Mouse (Mus musculus) cerebellum, adult (tissue): ENCODE measurements around the gene Actrt3.
"Not testable (repeated sequence)": the region's sequence is repeated elsewhere in the genome, so short reads cannot be mapped to it uniquely, and the experiment has no call there.

Experiments
- ATAC-seq: cut with Nextera tagmentation; 2 replicates; pipeline ENCODE4 v1.9.2; 2017; ENCODE audit warnings: mild to moderate bottlenecking, moderate library complexity, mixed read lengths; ENCODE audit not compliant: insufficient number of reproducible peaks, low FRiP score, low TSS enrichment

Gene Actrt3

DNA sequence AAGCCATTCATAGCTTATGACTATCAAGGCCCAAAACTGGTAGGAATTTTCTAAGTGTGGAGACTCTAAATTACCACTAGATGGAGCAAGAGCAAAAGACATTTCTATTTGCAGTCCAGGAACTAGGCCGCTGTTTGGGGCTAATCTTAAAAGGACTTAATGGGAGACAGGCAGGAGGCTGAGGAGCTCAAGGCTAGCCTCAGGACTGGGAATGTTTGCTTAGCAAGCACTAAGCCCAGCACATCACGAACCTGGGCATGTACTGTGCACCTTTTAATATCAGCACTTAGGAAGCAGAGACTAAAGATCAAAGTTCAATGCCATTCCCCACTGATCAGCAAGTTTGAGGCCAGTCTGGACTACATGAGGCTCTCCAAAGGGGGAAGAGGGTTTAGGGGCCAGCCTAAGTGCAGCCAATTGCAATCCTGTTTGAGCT, 7.3 kb downstream of the Actrt3 start:
- ATAC-seq, result peak; percentile 69

DNA sequence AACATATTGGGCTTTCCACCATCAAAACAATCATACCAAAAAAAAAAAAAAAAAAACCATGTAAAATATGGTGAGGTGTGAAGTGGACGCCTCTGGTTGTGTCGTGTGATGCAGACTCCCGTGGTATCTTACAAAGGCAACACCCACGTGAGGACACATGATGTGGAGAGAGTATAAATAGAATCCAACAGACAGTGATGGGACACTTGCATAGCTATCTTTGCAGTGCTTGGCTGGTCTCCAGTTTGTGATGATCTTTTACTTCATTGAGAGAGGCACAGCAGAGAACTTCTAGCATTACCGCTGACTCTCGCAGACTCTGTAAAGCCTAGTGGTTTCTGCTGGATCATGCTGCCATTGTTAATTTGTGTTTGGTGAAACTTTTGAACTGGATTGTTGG, 10.9 kb downstream of the Actrt3 start:
- ATAC-seq, result no peak

DNA sequence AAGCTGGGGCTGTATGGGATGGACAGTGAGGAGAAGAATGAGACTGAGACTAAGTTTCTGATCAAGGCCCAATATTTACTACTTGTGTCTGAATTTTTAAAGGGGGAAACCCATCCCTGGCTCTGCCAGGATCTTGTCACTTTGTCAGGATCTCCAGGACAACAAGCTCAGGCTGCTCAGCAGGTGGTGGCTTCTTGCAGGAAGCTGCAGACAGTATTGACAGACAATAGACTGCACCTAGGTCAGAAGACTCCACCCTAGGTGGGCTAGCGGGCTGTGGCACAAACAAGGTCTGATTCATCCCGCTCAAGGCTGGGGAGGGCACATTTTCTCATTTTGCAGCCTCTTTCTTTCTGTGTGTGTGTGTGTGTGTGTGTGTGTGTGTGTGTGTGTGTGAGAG, 26.2 kb downstream of the Actrt3 start:
- no peak for ATAC-seq

DNA sequence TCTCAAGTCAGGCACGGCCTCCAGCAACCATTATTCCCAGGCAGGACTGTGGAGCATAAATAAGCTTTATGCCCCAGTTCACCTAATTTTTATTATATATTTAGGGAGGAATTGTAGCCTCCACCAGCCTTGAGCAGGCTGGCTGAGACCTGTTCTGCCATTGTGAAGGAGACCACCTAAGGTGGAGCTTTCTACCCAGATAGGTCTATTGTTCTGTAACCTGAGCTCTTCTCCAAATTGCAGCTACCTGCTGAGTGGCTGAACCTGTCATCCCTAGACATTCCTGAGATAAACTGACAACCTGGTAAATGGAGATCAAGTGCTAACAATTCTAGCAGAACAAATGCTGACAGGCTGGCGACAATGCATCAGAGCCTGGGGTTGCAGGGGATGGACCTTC, 33.4 kb downstream of the Actrt3 start:
- not testable (repeated sequence) for ATAC-seq

DNA sequence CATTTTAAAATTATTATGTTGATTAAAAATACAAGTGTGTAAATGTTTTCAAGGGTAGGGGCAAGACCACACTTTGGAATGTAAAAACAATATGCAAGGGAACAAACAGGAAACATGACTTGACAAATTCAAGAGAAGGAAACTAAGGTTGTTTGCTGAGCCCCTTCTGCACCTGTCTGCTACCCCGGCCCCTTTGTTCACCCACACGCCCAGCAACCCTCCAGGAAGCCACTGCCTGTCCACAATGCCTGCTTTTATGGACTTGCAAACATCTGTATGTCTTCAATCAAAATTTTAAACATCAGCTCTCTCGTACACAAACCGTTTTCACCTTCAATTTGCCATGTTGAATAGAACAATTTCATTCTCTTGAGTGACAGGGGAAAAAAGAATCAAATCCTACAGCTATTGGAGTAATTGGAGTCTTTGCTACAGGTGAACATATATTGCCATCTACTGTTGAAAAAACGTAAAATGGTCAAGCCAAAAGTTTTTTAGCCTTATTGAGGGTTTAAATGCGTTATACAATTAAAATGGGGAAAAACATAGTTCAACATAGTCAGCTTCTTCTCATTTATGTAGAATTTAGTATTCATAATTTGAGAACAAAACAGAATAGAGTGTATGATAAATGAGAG, 38.9 kb downstream of the Actrt3 start:
- ATAC-seq, result no peak

DNA sequence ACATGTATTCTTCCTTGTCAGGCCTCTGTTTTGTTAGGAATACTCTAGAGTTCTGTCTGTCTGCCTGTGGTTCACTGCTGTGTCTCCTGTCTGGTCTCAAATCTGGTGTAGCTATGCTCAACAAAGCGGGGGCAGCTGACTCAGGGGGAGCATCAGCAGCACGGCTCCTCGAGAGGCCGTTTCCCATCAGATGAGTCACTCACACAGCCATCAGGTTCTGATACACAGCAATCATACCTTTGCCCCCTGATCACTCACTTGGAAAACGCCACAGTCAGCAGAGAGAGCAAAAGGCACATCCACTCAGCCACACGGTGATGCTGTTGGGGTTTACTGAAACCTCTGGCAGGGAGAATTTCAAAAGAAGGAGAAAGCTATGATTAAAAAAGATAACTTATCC, 46.0 kb downstream of the Actrt3 start:
- no peak for ATAC-seq

DNA sequence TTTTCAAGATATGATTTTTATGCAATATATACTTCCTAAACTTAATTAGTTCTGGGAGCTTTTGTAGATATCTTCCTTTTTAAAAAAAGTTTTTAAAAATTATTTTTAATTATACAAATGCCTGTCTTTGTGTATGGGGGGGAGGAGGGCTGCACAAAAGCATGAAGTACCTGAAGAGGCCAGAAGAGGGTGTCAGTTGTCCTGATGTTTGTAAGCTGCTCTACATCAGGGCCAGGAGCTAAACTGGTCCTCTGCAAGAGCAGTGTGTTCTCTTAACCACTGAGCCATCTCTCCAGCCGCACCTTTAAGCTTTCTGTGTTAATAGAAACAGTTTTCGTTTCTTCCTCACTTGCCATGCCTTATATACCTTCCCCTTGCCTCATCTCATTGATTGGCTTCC, 49.5 kb downstream of the Actrt3 start:
- no peak for ATAC-seq

DNA sequence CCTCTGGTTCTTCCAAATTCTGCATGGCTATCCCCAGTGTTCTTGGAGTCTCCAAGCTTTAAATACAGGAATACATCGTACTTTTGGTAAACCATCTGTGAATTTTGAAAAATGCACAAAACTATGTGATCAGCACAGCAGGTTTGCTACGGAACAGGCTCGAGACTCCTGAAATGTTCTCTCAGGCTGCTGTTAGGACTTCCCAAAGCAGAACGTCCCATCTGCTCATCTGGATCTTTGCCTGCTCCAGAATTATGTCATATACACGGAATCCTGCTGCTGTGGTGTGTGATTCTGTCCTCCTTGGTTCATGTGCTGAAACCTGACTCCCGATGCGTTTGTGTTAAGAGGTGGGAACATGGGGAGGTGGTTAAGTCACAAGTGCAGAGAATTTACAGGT, 50.8 kb downstream of the Actrt3 start:
- ATAC-seq, result no peak

DNA sequence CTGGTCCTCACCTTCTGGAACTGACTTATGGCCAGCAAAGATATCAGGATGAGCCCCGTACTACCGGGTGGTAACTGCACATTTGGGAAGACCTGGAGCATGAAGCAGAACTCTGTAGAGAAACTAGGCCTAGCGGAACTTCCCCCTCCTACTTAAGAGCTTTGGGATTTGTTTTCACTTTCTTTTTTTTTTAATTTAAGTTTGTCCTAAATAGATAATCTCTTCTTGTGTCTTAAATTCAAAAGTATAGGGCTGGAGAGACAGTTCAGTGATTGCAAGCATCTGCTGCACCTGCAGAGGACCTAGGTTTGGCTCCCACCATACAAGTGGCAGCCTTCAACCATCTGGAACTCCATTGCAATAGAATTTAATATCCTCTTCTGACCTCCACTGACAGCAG, 51.8 kb downstream of the Actrt3 start, which contains the start of gene Mecom:
Gene Mecom, minus strand, starts transcription at position 101 of the 400 bp plus-strand sequence.
- no peak for ATAC-seq
